Comparison of ENCODE assay signal across 15 mouse cellular contexts in genomic region chr4:95347436-95347835, GRCm38 (mm10).
DNase-seq lines count a peak whose midpoint lies in the region; ATAC-seq and TF ChIP-seq lines count a peak whose summit lies in the region.
"Had no signal": no experiment of that assay in that cellular context is flagged by ENCODE, and none has a peak within 500 bp of the region (broad histone marks: within the 10 kb centered on the region; RNA-seq: fewer than 3 reads in every experiment).

No protein-coding gene starts in this region.

- no peak overlapping the region for H3K4me3 ChIP-seq in forebrain, embryonic 13.5 days
- H3K4me3 ChIP-seq in forebrain, embryonic 11.5 days (ENCODE audit: low read depth, low read length) = no peak overlapping the region
- no peak overlapping the region for H3K4me3 ChIP-seq in layer of hippocampus, adult 2 months
- no peak overlapping the region for H3K4me3 ChIP-seq in stomach, embryonic 15.5 days (replicated peaks)
- no peak overlapping the region for H3K4me3 ChIP-seq in stomach, postnatal 0 days (ENCODE audit: low read depth, low read length)
- no peak overlapping the region for H3K4me3 ChIP-seq in neural tube, embryonic 15.5 days (replicated peaks)
- H3K4me3 ChIP-seq in heart, embryonic 12.5 days = no peak overlapping the region
- H3K4me3 ChIP-seq: embryonic facial prominence, embryonic 12.5 days; heart, adult 2 months; heart, embryonic 13.5 days; hindbrain, embryonic 12.5 days had no signal

- no peak for DNase-seq in forebrain, embryonic 11.5 days (ENCODE audit: low spot score)
- no peak for DNase-seq in layer of hippocampus, adult 2 months (ENCODE audit: low spot score in 2 of 2)
- DNase-seq in layer of hippocampus, postnatal 25 days (ENCODE audit: extremely low spot score in 1 of 2, low spot score in 1 of 2) = no peak
- no peak for DNase-seq in stomach, postnatal 0 days (ENCODE audit: low spot score)
- DNase-seq: adrenal gland, postnatal 10 days; gastrocnemius, postnatal 10 days had no signal

- H3K4me1 ChIP-seq in forebrain, embryonic 13.5 days = peaks cover 30% of the 10 kb centered on the region
- H3K4me1 ChIP-seq in forebrain, embryonic 11.5 days (replicated peaks; ENCODE audit: control insufficient read depth, insufficient read depth, low read length) = no peaks in the 10 kb centered on the region
- no peaks in the 10 kb centered on the region for H3K4me1 ChIP-seq in stomach, embryonic 15.5 days
- H3K4me1 ChIP-seq in stomach, postnatal 0 days (replicated peaks; ENCODE audit: control insufficient read depth, insufficient read depth) = no peaks in the 10 kb centered on the region
- peaks cover 11% of the 10 kb centered on the region for H3K4me1 ChIP-seq in neural tube, embryonic 15.5 days
- no peaks in the 10 kb centered on the region for H3K4me1 ChIP-seq in heart, embryonic 12.5 days (replicated peaks)
- H3K4me1 ChIP-seq: heart, embryonic 13.5 days; hindbrain, embryonic 12.5 days had no signal

- no peak for TF ChIP-seq EP300 in stomach, postnatal 0 days (optimal IDR thresholded peaks at IDR 0.05)

- no peaks in the 10 kb centered on the region for H3K9me3 ChIP-seq in forebrain, embryonic 13.5 days (replicated peaks)
- no peaks in the 10 kb centered on the region for H3K9me3 ChIP-seq in forebrain, embryonic 11.5 days (ENCODE audit: control insufficient read depth, low read length)
- no peaks in the 10 kb centered on the region for H3K9me3 ChIP-seq in stomach, embryonic 15.5 days
- H3K9me3 ChIP-seq in stomach, postnatal 0 days (ENCODE audit: control insufficient read depth, low read length) = no peaks in the 10 kb centered on the region
- no peaks in the 10 kb centered on the region for H3K9me3 ChIP-seq in neural tube, embryonic 15.5 days (replicated peaks)
- no peaks in the 10 kb centered on the region for H3K9me3 ChIP-seq in heart, embryonic 12.5 days (replicated peaks)
- H3K9me3 ChIP-seq: embryonic facial prominence, embryonic 12.5 days; heart, embryonic 13.5 days; hindbrain, embryonic 12.5 days had no signal

- H3K27ac ChIP-seq in forebrain, embryonic 13.5 days = peak overlapping the region; percentile 79
- H3K27ac ChIP-seq in forebrain, embryonic 11.5 days (ENCODE audit: low read depth, low read length) = no peak overlapping the region
- H3K27ac ChIP-seq in layer of hippocampus, adult 2 months = peak overlapping the region; percentile 64
- 0 out of 2 replicates have a peak overlapping the region, but pooled peaks have one; percentile 37 for H3K27ac ChIP-seq in stomach, embryonic 15.5 days
- no peak overlapping the region for H3K27ac ChIP-seq in stomach, postnatal 0 days (replicated peaks)
- H3K27ac ChIP-seq in neural tube, embryonic 15.5 days (replicated peaks) = 0 out of 2 replicates have a peak overlapping the region, but pooled peaks have one; percentile 13
- no peak overlapping the region for H3K27ac ChIP-seq in heart, embryonic 12.5 days (ENCODE audit: poor library complexity, severe bottlenecking)
- H3K27ac ChIP-seq: embryonic facial prominence, embryonic 12.5 days; heart, adult 2 months; heart, embryonic 13.5 days; hindbrain, embryonic 12.5 days; hindbrain, postnatal 0 days had no signal

- H3K9ac ChIP-seq in forebrain, embryonic 13.5 days = no peak overlapping the region
- H3K9ac ChIP-seq in forebrain, embryonic 11.5 days (ENCODE audit: low read length) = no peak overlapping the region
- no peak overlapping the region for H3K9ac ChIP-seq in stomach, embryonic 15.5 days
- no peak overlapping the region for H3K9ac ChIP-seq in stomach, postnatal 0 days (ENCODE audit: low read length)
- no peak overlapping the region for H3K9ac ChIP-seq in neural tube, embryonic 15.5 days (replicated peaks)
- no peak overlapping the region for H3K9ac ChIP-seq in heart, embryonic 12.5 days
- H3K9ac ChIP-seq: embryonic facial prominence, embryonic 12.5 days; heart, embryonic 13.5 days; hindbrain, embryonic 12.5 days had no signal

- 27% methylated on average over 2 of the region's 2 CpGs for WGBS in forebrain, embryonic 13.5 days
- 57% methylated on average over 2 of the region's 2 CpGs for WGBS in forebrain, embryonic 11.5 days
- 88% methylated on average over 2 of the region's 2 CpGs for WGBS in stomach, embryonic 15.5 days
- 85% methylated on average over 2 of the region's 2 CpGs for WGBS in stomach, postnatal 0 days
- WGBS in neural tube, embryonic 15.5 days = 75% methylated on average over 2 of the region's 2 CpGs
- 87% methylated on average over 2 of the region's 2 CpGs for WGBS in heart, embryonic 12.5 days

- peak; percentile 34; the same call in 1 of the 2 replicates for ATAC-seq in forebrain, embryonic 13.5 days
- ATAC-seq in forebrain, embryonic 11.5 days (replicated peaks; ENCODE audit: low FRiP score) = no peak
- no peak for ATAC-seq in stomach, embryonic 15.5 days (ENCODE audit: insufficient read depth, low FRiP score, low read depth)
- ATAC-seq in stomach, postnatal 0 days (ENCODE audit: low FRiP score, low TSS enrichment) = no peak
- ATAC-seq in neural tube, embryonic 15.5 days (ENCODE audit: low FRiP score) = no peak
- ATAC-seq in heart, embryonic 12.5 days (ENCODE audit: insufficient number of reproducible peaks, low FRiP score) = no peak

- H3K27me3 ChIP-seq in forebrain, embryonic 13.5 days = no peaks in the 10 kb centered on the region
- H3K27me3 ChIP-seq in forebrain, embryonic 11.5 days (ENCODE audit: control insufficient read depth, insufficient read depth, low read length) = no peaks in the 10 kb centered on the region
- H3K27me3 ChIP-seq in stomach, embryonic 15.5 days (replicated peaks) = no peaks in the 10 kb centered on the region
- no peaks in the 10 kb centered on the region for H3K27me3 ChIP-seq in stomach, postnatal 0 days (ENCODE audit: control insufficient read depth, insufficient read depth, low read length)
- no peaks in the 10 kb centered on the region for H3K27me3 ChIP-seq in neural tube, embryonic 15.5 days (replicated peaks)
- no peaks in the 10 kb centered on the region for H3K27me3 ChIP-seq in heart, embryonic 12.5 days (replicated peaks)
- H3K27me3 ChIP-seq: embryonic facial prominence, embryonic 12.5 days; heart, embryonic 13.5 days; hindbrain, embryonic 12.5 days had no signal

- H3K4me2 ChIP-seq in forebrain, embryonic 13.5 days = no peak overlapping the region
- H3K4me2 ChIP-seq in forebrain, embryonic 11.5 days (ENCODE audit: low read depth, low read length, severe bottlenecking) = no peak overlapping the region
- no peak overlapping the region for H3K4me2 ChIP-seq in stomach, embryonic 15.5 days
- H3K4me2 ChIP-seq in stomach, postnatal 0 days (replicated peaks; ENCODE audit: low read depth) = no peak overlapping the region
- H3K4me2 ChIP-seq in neural tube, embryonic 15.5 days = no peak overlapping the region
- H3K4me2 ChIP-seq in heart, embryonic 12.5 days = no peak overlapping the region
- H3K4me2 ChIP-seq: embryonic facial prominence, embryonic 12.5 days; heart, embryonic 13.5 days; hindbrain, embryonic 12.5 days had no signal

- no peaks in the 10 kb centered on the region for H3K36me3 ChIP-seq in forebrain, embryonic 13.5 days (ENCODE audit: poor library complexity, severe bottlenecking)
- H3K36me3 ChIP-seq in forebrain, embryonic 11.5 days (ENCODE audit: control insufficient read depth, insufficient read depth, low read length) = no peaks in the 10 kb centered on the region
- no peaks in the 10 kb centered on the region for H3K36me3 ChIP-seq in stomach, embryonic 15.5 days
- no peaks in the 10 kb centered on the region for H3K36me3 ChIP-seq in stomach, postnatal 0 days (ENCODE audit: control insufficient read depth, insufficient read depth, low read length)
- no peaks in the 10 kb centered on the region for H3K36me3 ChIP-seq in neural tube, embryonic 15.5 days
- no peaks in the 10 kb centered on the region for H3K36me3 ChIP-seq in heart, embryonic 12.5 days
- H3K36me3 ChIP-seq: embryonic facial prominence, embryonic 12.5 days; heart, embryonic 13.5 days; hindbrain, embryonic 12.5 days had no signal

- no peak for TF ChIP-seq CTCF in layer of hippocampus, adult 2 months (conservative IDR thresholded peaks at IDR 0.05)
- no peak for TF ChIP-seq CTCF in stomach, postnatal 0 days (IDR thresholded peaks at IDR 0.05; ENCODE audit: low read depth)

Comparison
In these comparisons a context has a peak if more than half of its experiments do, and no peak if none do; other contexts are left out.
1. H3K27ac ChIP-seq: peak in forebrain, embryonic 13.5 days (single experiment), layer of hippocampus, adult 2 months (single experiment), stomach, embryonic 15.5 days (single experiment) and neural tube, embryonic 15.5 days (single experiment); none in forebrain, embryonic 11.5 days (single experiment), stomach, postnatal 0 days (single experiment) and heart, embryonic 12.5 days (single experiment).